Mouse (Mus musculus) ES-Bruce4 (cell line): ENCODE results near the gene Nkiras2.

Source experiments
- CTCF ChIP-seq: IDR thresholded peaks from one replicate; pipeline ENCODE4 v1.8.1; 2011; ENCODE audit warnings: low read depth, low read length
- EP300 ChIP-seq: IDR thresholded peaks from 2 replicates; pipeline ENCODE4 v1.6.1; 2011; ENCODE audit warnings: low read depth, low read length; ENCODE audit not compliant: insufficient read depth
- POLR2A ChIP-seq: IDR thresholded peaks from one replicate; pipeline ENCODE4 v1.8.1; 2011; ENCODE audit warnings: low read length; ENCODE audit not compliant: insufficient read depth

- TF ChIP-seq EP300 (no peak), POLR2A (no peak), CTCF (no peak)
These were observed 34.5 kb upstream of the Nkiras2 start for GRCm38 (mm10) chr11:100584561-100584961.
